Mouse (Mus musculus) heart, postnatal 0 days (tissue): Measurements from ENCODE around the gene Srpr.

Source experiments
- CTCF ChIP-seq: IDR thresholded peaks from 2 replicates; pipeline ENCODE4 v1.5.1; 2016; ENCODE audit warnings: antibody characterized with exemption, control low read depth, low read depth
- EP300 ChIP-seq: IDR thresholded peaks from 2 replicates; pipeline ENCODE4 v1.6.1; 2016; ENCODE audit warnings: antibody characterized with exemption, low read depth

GRCm38 (mm10) chr9:35163011-35163690 is 36.8 kb upstream of the Srpr start:
- no peak for TF ChIP-seq CTCF
- TF ChIP-seq EP300: no peak
